Mouse (Mus musculus): ENCODE results near the gene Mapkapk3.

DNA sequence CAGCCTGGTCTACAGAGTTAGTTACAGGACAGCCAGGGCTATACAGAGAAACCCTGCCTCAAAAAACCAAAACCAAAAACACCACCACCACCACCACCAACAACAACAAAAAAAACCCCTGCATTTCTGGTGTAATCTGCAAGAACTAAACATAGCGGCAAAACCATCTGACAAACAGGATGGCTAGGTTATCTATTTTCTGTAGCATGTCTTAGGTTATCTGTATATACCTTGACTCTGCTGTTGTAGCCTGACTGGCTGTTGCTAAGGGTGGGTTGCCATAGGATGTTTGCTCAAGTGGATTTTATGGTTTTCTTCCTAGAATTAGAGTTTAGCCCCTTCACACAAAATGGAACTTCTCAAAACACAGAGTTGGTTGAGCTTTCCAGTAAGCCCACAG, 19.9 kb downstream of the Mapkapk3 start:
- TF ChIP-seq POLR2A (IDR thresholded peaks at IDR 0.05; ENCODE audit: control insufficient read depth in 1 of 2, insufficient read depth in 1 of 2, low read depth in 1 of 2, low read length in 2 of 2, poor library complexity in 1 of 2) (no peak), TCF12 (IDR thresholded peaks at IDR 0.05; ENCODE audit: low read depth, low read length) (0 out of 2 replicates have a peak, but pooled peaks have one; percentile 39), HCFC1 (IDR thresholded peaks at IDR 0.05; ENCODE audit: low read depth, low read length) (peak; percentile 35; the same call in 1 of the 2 replicates), CTCF (IDR thresholded peaks at IDR 0.05 in 2 of 3, conservative IDR thresholded peaks at IDR 0.05 in 1 of 3; ENCODE audit: control insufficient read depth in 1 of 3, insufficient read depth in 1 of 3, low read depth in 2 of 3, low read length in 3 of 3, poor library complexity in 1 of 3, severe bottlenecking in 1 of 3) (no peak), SMC3 (IDR thresholded peaks at IDR 0.05; ENCODE audit: low read depth, low read length) (no peak), ELF1 (IDR thresholded peaks at IDR 0.05; ENCODE audit: low read depth, low read length) (no peak), MAFK (IDR thresholded peaks at IDR 0.05; ENCODE audit: borderline replicate concordance, low read depth, low read length) (no peak), MYC (IDR thresholded peaks at IDR 0.05; ENCODE audit: low read depth, low read length) (no peak)
